Comparison of ENCODE assay signal across 20 mouse cellular contexts in the genomic region with DNA sequence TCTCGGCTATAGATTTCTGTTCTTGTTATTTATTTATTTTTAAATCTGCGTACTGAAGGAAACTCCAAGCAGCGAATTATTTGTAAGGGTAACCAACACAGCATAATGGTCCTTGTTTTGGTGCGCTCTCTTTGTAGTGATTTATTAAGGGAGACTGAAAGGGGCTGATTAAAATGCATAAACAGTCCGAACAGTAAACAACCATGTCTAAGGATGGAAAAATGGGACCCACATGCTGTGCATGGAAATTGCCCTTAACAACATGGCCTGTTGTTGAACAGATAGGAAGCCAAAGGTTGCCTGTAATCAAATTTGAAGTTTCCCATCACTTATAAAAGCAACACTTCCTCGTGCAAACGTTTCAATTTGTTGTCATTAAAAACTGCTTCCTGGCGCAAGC. TPM values are rescaled to one million over a fixed set of nuclear protein-coding genes. Genes with fewer than 3 reads are reported as not detected.
A peak's percentile ranks its signal among the peaks of the same experiment; 100 is the strongest.
DNase-seq lines count a peak whose midpoint lies in the region; ATAC-seq lines count a peak whose summit lies in the region.
"Had no signal": no experiment of that assay in that cellular context is flagged by ENCODE, and none has a peak within 500 bp of the region (broad histone marks: within the 10 kb centered on the region; RNA-seq: fewer than 3 reads in every experiment).

No protein-coding gene starts in this region.

- peaks cover 11% of the 10 kb centered on the region for H3K4me1 ChIP-seq in midbrain, embryonic 12.5 days
- peaks cover 9% of the 10 kb centered on the region for H3K4me1 ChIP-seq in midbrain, embryonic 11.5 days (ENCODE audit: control insufficient read depth, insufficient read depth, low read length)
- H3K4me1 ChIP-seq in midbrain, embryonic 13.5 days (replicated peaks): peaks cover 11% of the 10 kb centered on the region
- H3K4me1 ChIP-seq: embryonic facial prominence, embryonic 12.5 days; lung, embryonic 15.5 days had no signal

- no peak overlapping the region for H3K4me3 ChIP-seq in midbrain, embryonic 12.5 days
- no peak overlapping the region for H3K4me3 ChIP-seq in midbrain, embryonic 11.5 days (ENCODE audit: low read depth, low read length)
- no peak overlapping the region for H3K4me3 ChIP-seq in midbrain, embryonic 13.5 days (replicated peaks)
- H3K4me3 ChIP-seq: embryonic facial prominence, embryonic 12.5 days; lung, embryonic 15.5 days had no signal

- H3K4me2 ChIP-seq in midbrain, embryonic 12.5 days (replicated peaks): peak overlapping the region; percentile 15; the same call in 1 of the 2 replicates
- no peak overlapping the region; the same call in 1 of the 2 replicates for H3K4me2 ChIP-seq in midbrain, embryonic 11.5 days
- H3K4me2 ChIP-seq in midbrain, embryonic 13.5 days (replicated peaks): peak overlapping the region; percentile 13; the same call in 1 of the 2 replicates
- H3K4me2 ChIP-seq: embryonic facial prominence, embryonic 12.5 days; liver, embryonic 11.5 days; lung, embryonic 15.5 days had no signal

- H3K27me3 ChIP-seq in midbrain, embryonic 12.5 days: peaks cover 34% of the 10 kb centered on the region
- 0 out of 2 replicates have a peak, but pooled peaks cover 2% of the 10 kb centered on the region for H3K27me3 ChIP-seq in midbrain, embryonic 11.5 days (ENCODE audit: control insufficient read depth, insufficient read depth, low read length)
- peaks cover 42% of the 10 kb centered on the region for H3K27me3 ChIP-seq in midbrain, embryonic 13.5 days
- H3K27me3 ChIP-seq: CH12.LX; embryonic facial prominence, embryonic 12.5 days; lung, embryonic 15.5 days had no signal

- no peaks in the 10 kb centered on the region for H3K36me3 ChIP-seq in midbrain, embryonic 12.5 days
- H3K36me3 ChIP-seq in midbrain, embryonic 11.5 days (ENCODE audit: control insufficient read depth, insufficient read depth, low read length): no peaks in the 10 kb centered on the region
- H3K36me3 ChIP-seq in midbrain, embryonic 13.5 days: no peaks in the 10 kb centered on the region
- H3K36me3 ChIP-seq: embryonic facial prominence, embryonic 12.5 days; lung, embryonic 15.5 days had no signal

- peak; percentile 17 for DNase-seq in embryo, embryonic 11 days
- DNase-seq in embryo, embryonic 9.5 days (ENCODE audit: extremely low spot score): no peak
- DNase-seq in midbrain, embryonic 11.5 days (ENCODE audit: low spot score, missing footprints): no peak
- DNase-seq in T-cell, adult 2 months (ENCODE audit: low spot score): no peak
- DNase-seq in adrenal gland, adult (ENCODE audit: inconsistent age in 2 of 2, low spot score in 1 of 2): no peak
- DNase-seq: adrenal gland, postnatal 36 days; gastrocnemius, postnatal 14 days; heart, postnatal 10 days; layer of hippocampus, adult 9-11 months; spleen, adult 18-20 months had no signal

- 29% methylated on average over 8 of the region's 8 CpGs for WGBS in midbrain, embryonic 12.5 days
- WGBS in midbrain, embryonic 11.5 days: 31% methylated on average over 8 of the region's 8 CpGs
- 24% methylated on average over 8 of the region's 8 CpGs for WGBS in midbrain, embryonic 13.5 days

- no peak overlapping the region for H3K27ac ChIP-seq in midbrain, embryonic 12.5 days (replicated peaks)
- H3K27ac ChIP-seq in midbrain, embryonic 11.5 days (ENCODE audit: low read depth, low read length): no peak overlapping the region
- no peak overlapping the region for H3K27ac ChIP-seq in midbrain, embryonic 13.5 days
- H3K27ac ChIP-seq: embryonic facial prominence, embryonic 12.5 days; kidney, postnatal 0 days; lung, embryonic 15.5 days had no signal

- H3K9ac ChIP-seq in midbrain, embryonic 12.5 days (replicated peaks): no peak overlapping the region
- H3K9ac ChIP-seq in midbrain, embryonic 11.5 days (ENCODE audit: low read length): no peak overlapping the region
- no peak overlapping the region for H3K9ac ChIP-seq in midbrain, embryonic 13.5 days (replicated peaks)
- H3K9ac ChIP-seq: embryonic facial prominence, embryonic 12.5 days; lung, embryonic 15.5 days had no signal

- ATAC-seq in midbrain, embryonic 12.5 days (ENCODE audit: low FRiP score, low read depth): no peak
- ATAC-seq in midbrain, embryonic 11.5 days (ENCODE audit: low FRiP score): no peak
- ATAC-seq in midbrain, embryonic 13.5 days: no peak
- no peak for ATAC-seq in inflammation-experienced regulatory T-cells, adult 6 months
- ATAC-seq: intestine, postnatal 0 days had no signal

- H3K9me3 ChIP-seq in midbrain, embryonic 12.5 days: peaks cover 9% of the 10 kb centered on the region; the same call in 1 of the 2 replicates
- H3K9me3 ChIP-seq in midbrain, embryonic 11.5 days (ENCODE audit: control insufficient read depth, low read length): no peaks in the 10 kb centered on the region
- H3K9me3 ChIP-seq in midbrain, embryonic 13.5 days: peaks cover 5% of the 10 kb centered on the region; the same call in 1 of the 2 replicates
- H3K9me3 ChIP-seq: embryonic facial prominence, embryonic 12.5 days; lung, embryonic 15.5 days had no signal

RNA-seq across cellular contexts. Expression of gene Dbx2, which starts 35.8 kb away (rescaled TPM):
- polyA plus RNA-seq in midbrain, embryonic 12.5 days (2016; fragmentation: Nextera tagmentation; extraction: Ambion mirVana): 1.1 and 4.0 TPM in 2 replicates
- polyA plus RNA-seq in midbrain, embryonic 11.5 days (2014; fragmentation: Nextera tagmentation; extraction: Ambion mirVana): 3.0 and 4.0 TPM in 2 replicates
- polyA plus RNA-seq in midbrain, embryonic 13.5 days (2015; fragmentation: Nextera tagmentation; extraction: Ambion mirVana): 0.49 and 1.5 TPM in 2 replicates
- not detected for polyA plus RNA-seq in inflammation-experienced regulatory T-cells, adult 6 months (2017; shearing (Covaris generic))
- polyA plus RNA-seq: intestine, postnatal 0 days; liver, embryonic 11.5 days; lung, embryonic 15.5 days; stomach, embryonic 16.5 days had no signal
